Mouse (Mus musculus): ENCODE measurements at regions not wholly inside any gene's neighbourhood (a gene's known extent, or its start where the extent isn't known, plus 50 kb on each side); places are given as distances from the start of the nearest gene placed in this dataset.

DNA sequence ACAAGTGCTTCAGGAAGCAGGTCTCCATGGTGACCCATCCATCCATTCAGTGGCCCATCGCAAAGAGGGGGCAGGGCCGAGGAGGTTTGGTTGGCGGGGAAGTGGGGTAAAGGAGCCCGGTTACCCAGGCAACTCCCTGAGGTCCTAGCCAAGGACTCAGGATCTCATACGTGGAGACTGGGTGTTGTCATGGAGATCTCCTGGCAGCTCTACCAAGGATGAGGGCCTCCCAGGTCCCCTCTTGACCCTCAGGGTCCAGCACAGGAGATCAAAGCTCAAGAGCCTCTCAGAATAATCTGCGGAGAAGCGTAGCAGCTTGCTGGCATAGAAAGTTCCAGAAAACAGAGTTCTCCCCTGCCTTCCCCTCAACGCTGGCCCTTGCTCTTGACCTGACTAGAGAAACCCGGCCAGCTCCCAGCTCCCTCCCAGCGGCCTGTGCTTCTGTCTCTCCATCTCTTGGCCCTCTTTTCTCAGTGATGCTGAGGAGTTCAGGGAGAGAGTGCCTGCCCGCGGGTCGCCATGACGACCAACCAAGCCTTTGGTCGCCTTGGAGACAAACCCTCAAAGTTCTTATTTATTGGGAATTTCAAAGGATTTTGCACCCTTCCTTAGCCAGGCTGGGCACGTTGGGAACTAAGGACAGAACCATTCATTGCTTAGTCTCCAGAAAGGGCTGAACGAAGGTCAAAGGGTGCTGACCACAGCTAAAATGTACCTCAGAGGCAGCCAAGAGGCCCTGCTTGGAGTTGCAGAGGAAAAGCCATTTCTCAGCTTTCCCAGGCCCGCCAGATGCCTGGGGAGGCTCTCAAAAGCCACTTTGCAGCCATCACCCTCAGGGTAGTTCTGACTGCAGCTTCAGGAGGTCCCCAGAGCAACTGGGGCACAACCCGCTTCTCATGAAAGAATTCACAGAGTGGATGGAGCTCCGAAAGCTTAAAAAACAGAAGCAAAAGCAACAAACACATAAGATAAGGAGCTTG lies 60.0 kb downstream of the Ubiad1 start:
- peak; percentile 92 for ATAC-seq
- Histone ChIP-seq H3K36me3 (no peaks in the 10 kb centered on the region), H3K27me3 (no peaks in the 10 kb centered on the region), H3K4me1 (replicated peaks) (peaks cover 41% of the 10 kb centered on the region), H3K4me2 (replicated peaks) (peak overlapping the region; percentile 21), H3K9me3 (0 out of 2 replicates have a peak, but pooled peaks cover 4% of the 10 kb centered on the region), H3K4me3 (replicated peaks) (no peak overlapping the region), H3K9ac (replicated peaks) (no peak overlapping the region), H3K27ac (peak overlapping the region; percentile 85)
- 6% methylated on average over 20 of the region's 20 CpGs for WGBS

GRCm38 (mm10) chr4:148380562-148380961 lies 64.0 kb downstream of the Ubiad1 start:
- no peak overlapping the region for H3K4me3 ChIP-seq (replicated peaks)
- no peaks in the 10 kb centered on the region for H3K27me3 ChIP-seq
- H3K9me3 ChIP-seq: 0 out of 2 replicates have a peak, but pooled peaks cover 4% of the 10 kb centered on the region
- H3K4me1 ChIP-seq (replicated peaks): peaks cover 56% of the 10 kb centered on the region
- no peak for ATAC-seq
- no peak overlapping the region for H3K4me2 ChIP-seq (replicated peaks)
- 92% methylated on average over 6 of the region's 6 CpGs for WGBS
- H3K36me3 ChIP-seq: no peaks in the 10 kb centered on the region
- H3K27ac ChIP-seq: no peak overlapping the region
- no peak overlapping the region for H3K9ac ChIP-seq (replicated peaks)

- ATAC-seq: peak; percentile 28; the same call in 1 of the 2 replicates
- Histone ChIP-seq H3K4me3 (replicated peaks) (no peak overlapping the region), H3K4me2 (replicated peaks) (no peak overlapping the region), H3K36me3 (no peaks in the 10 kb centered on the region), H3K9me3 (0 out of 2 replicates have a peak, but pooled peaks cover 4% of the 10 kb centered on the region), H3K27ac (no peak overlapping the region), H3K27me3 (no peaks in the 10 kb centered on the region), H3K9ac (replicated peaks) (no peak overlapping the region), H3K4me1 (replicated peaks) (peaks cover 39% of the 10 kb centered on the region)
- 76% methylated on average over 11 of the region's 11 CpGs for WGBS
Measured at GRCm38 (mm10) chr4:148378491-148378890, 66.1 kb downstream of the Ubiad1 start.

- Histone ChIP-seq H3K4me3 (replicated peaks) (no peak overlapping the region), H3K9ac (replicated peaks) (no peak overlapping the region), H3K9me3 (0 out of 2 replicates have a peak, but pooled peaks cover 4% of the 10 kb centered on the region), H3K36me3 (no peaks in the 10 kb centered on the region), H3K4me2 (replicated peaks) (no peak overlapping the region), H3K27me3 (no peaks in the 10 kb centered on the region), H3K27ac (no peak overlapping the region), H3K4me1 (replicated peaks) (peaks cover 43% of the 10 kb centered on the region)
- peak; percentile 66 for ATAC-seq
- 38% methylated on average over 8 of the region's 8 CpGs for WGBS
Measured at GRCm38 (mm10) chr4:148377368-148377767, 67.2 kb downstream of the Ubiad1 start.

DNA sequence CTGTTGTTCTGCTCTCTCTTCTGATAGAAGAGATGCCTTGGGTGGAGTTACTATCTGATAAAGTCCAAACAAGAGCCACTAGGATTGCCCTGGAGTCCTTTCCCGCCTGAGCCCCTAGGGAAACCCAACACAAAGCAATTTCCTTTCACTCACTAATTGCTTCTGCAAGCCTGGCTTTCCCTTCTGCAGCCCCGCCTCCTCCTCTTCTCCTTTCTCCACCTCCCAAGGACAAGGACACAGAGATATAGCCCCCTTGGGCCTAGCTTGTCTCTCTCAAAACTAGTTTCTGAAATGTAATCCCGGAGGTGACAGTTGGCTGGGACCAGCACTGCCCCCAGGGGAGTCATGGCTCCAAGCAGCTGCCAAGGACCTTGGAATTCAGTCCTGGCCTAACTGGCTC lies 68.1 kb downstream of the Ubiad1 start:
- H3K9ac ChIP-seq (replicated peaks): no peak overlapping the region

GRCm38 (mm10) chr4:148371489-148371888 lies 73.1 kb downstream of the Ubiad1 start:
- no peak for ATAC-seq
- no peaks in the 10 kb centered on the region for H3K27me3 ChIP-seq
- peaks cover 4% of the 10 kb centered on the region; the same call in 1 of the 2 replicates for H3K9me3 ChIP-seq
- 77% methylated on average over 7 of the region's 7 CpGs for WGBS
- no peak overlapping the region for H3K9ac ChIP-seq (replicated peaks)
- H3K4me2 ChIP-seq (replicated peaks): no peak overlapping the region
- no peak overlapping the region for H3K4me3 ChIP-seq (replicated peaks)
- H3K27ac ChIP-seq: no peak overlapping the region
- H3K36me3 ChIP-seq: no peaks in the 10 kb centered on the region
- H3K4me1 ChIP-seq (replicated peaks): peaks cover 17% of the 10 kb centered on the region

More for the DNA sequence above, 68.1 kb downstream of the Ubiad1 start:
- H3K27me3 ChIP-seq: no peaks in the 10 kb centered on the region
- H3K9me3 ChIP-seq: no peaks in the 10 kb centered on the region
- no peak overlapping the region for H3K27ac ChIP-seq
- ATAC-seq: no peak
- H3K4me2 ChIP-seq (replicated peaks): no peak overlapping the region
- WGBS: 29% methylated on average over 3 of the region's 3 CpGs
- H3K4me3 ChIP-seq (replicated peaks): no peak overlapping the region
- no peaks in the 10 kb centered on the region for H3K36me3 ChIP-seq
- H3K4me1 ChIP-seq (replicated peaks): peaks cover 43% of the 10 kb centered on the region

DNA sequence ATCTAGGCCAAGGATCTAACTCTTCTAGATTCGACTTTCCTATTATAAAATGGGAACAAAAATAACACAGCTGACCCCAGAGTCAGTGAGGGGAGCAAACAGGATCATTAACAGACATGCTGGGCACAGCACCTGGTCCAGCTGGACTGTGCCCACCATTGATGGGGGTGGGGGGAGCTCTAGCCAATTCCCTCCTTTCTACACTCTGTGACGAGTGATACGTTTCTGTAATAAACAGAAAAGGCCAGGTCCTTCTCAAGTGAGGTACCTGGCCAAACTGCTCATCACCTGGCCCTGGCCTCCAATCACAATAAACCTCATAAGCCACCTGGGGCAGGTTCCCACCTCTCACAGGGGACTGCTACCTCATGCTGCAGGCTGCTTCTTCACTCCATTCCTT lies 76.9 kb downstream of the Ubiad1 start:
- no peak for ATAC-seq
- Histone ChIP-seq H3K4me3 (replicated peaks) (no peak overlapping the region), H3K27me3 (no peaks in the 10 kb centered on the region), H3K4me1 (replicated peaks) (0 out of 2 replicates have a peak, but pooled peaks cover under 1% of the 10 kb centered on the region), H3K27ac (no peak overlapping the region), H3K36me3 (no peaks in the 10 kb centered on the region), H3K9ac (replicated peaks) (no peak overlapping the region), H3K9me3 (peaks cover 4% of the 10 kb centered on the region; the same call in 1 of the 2 replicates), H3K4me2 (replicated peaks) (no peak overlapping the region)
- WGBS: 90% methylated on average over 3 of the region's 3 CpGs

DNA sequence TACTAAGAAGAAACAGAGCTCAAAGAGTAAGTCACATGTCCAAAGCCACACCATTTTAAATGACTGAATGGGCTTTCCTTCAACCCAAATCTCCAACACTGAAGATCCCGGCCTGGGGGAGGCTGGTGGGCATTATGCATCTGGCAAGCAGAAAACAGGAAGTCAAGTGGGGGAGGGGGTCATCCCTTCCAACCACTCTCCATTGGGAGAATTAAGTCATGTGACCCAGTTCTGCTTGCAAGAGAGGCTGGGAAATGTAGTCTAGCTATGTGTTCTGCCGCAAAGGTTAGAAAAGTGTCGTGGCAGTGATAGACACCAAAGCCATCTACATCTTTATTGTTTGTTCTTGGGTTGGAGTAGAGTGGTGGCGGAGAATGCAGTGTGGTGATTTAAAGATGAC lies 78.0 kb upstream of the Disp3 start:
- Histone ChIP-seq H3K4me2 (replicated peaks) (no peak overlapping the region), H3K9me3 (peaks cover 4% of the 10 kb centered on the region; the same call in 1 of the 2 replicates), H3K9ac (replicated peaks) (no peak overlapping the region), H3K4me1 (replicated peaks) (0 out of 2 replicates have a peak, but pooled peaks cover 2% of the 10 kb centered on the region), H3K27ac (no peak overlapping the region), H3K27me3 (no peaks in the 10 kb centered on the region), H3K4me3 (replicated peaks) (no peak overlapping the region), H3K36me3 (no peaks in the 10 kb centered on the region)
- ATAC-seq: peak; percentile 41; the same call in 1 of the 2 replicates
- WGBS: 54% methylated on average over 4 of the region's 4 CpGs

- no peaks in the 10 kb centered on the region for H3K36me3 ChIP-seq
- no peaks in the 10 kb centered on the region for H3K9me3 ChIP-seq
- 85% methylated on average over 10 of the region's 10 CpGs for WGBS
- H3K4me1 ChIP-seq (replicated peaks): 0 out of 2 replicates have a peak, but pooled peaks cover 2% of the 10 kb centered on the region
- no peak overlapping the region for H3K4me2 ChIP-seq (replicated peaks)
- H3K4me3 ChIP-seq (replicated peaks): no peak overlapping the region
- no peaks in the 10 kb centered on the region for H3K27me3 ChIP-seq
- no peak for ATAC-seq
- no peak overlapping the region for H3K27ac ChIP-seq
- no peak overlapping the region for H3K9ac ChIP-seq (replicated peaks)
Measured at GRCm38 (mm10) chr4:148363366-148364121, 75.8 kb upstream of the Disp3 start.

- no peaks in the 10 kb centered on the region for H3K36me3 ChIP-seq
- H3K4me3 ChIP-seq (replicated peaks): no peak overlapping the region
- no peaks in the 10 kb centered on the region for H3K27me3 ChIP-seq
- H3K27ac ChIP-seq: no peak overlapping the region
- 0 out of 2 replicates have a peak, but pooled peaks have one; percentile 22 for ATAC-seq
- H3K9ac ChIP-seq (replicated peaks): no peak overlapping the region
- H3K4me2 ChIP-seq (replicated peaks): no peak overlapping the region
- H3K9me3 ChIP-seq: no peaks in the 10 kb centered on the region
- H3K4me1 ChIP-seq (replicated peaks): peaks cover 20% of the 10 kb centered on the region
- WGBS: 76% methylated on average over 9 of the region's 9 CpGs
Measured at GRCm38 (mm10) chr4:148360931-148361330, 73.2 kb upstream of the Disp3 start.

DNA sequence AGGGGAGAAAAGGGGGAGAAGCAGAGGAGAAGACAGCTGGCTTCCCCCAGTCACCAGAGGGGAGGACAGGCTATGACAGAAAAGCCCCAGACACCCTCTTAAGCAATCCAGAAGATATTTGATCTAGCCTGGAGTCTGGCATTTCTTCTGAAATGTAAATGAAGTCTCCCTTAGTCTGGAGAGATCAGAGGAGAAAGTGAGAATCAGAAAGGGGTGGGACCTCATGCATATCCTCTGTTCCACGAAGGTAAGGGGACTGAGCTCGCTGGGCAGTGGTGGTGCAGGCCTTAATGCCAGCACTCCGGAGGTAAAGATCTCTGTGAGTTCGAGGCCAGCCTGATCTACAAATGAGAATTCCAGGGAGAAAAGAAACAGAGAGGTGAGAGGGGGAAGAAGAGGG lies 70.6 kb upstream of the Disp3 start:
- Histone ChIP-seq H3K4me2 (replicated peaks) (no peak overlapping the region), H3K27ac (peak overlapping the region; percentile 12; the same call in 1 of the 2 replicates), H3K27me3 (no peaks in the 10 kb centered on the region), H3K9me3 (no peaks in the 10 kb centered on the region), H3K36me3 (no peaks in the 10 kb centered on the region), H3K9ac (replicated peaks) (no peak overlapping the region), H3K4me1 (replicated peaks) (peaks cover 20% of the 10 kb centered on the region), H3K4me3 (replicated peaks) (no peak overlapping the region)
- no peak for ATAC-seq
- 51% methylated on average over 4 of the region's 4 CpGs for WGBS

All from midbrain, embryonic 13.5 days (tissue).